Mouse (Mus musculus): Measurements from ENCODE around the gene Thpo.

GRCm38 (mm10) chr16:20675213-20675612 lies 59.1 kb downstream of the Thpo start:
- TF ChIP-seq CTCF (IDR thresholded peaks at IDR 0.05; ENCODE audit: low read depth) (no peak), EP300 (IDR thresholded peaks at IDR 0.05; ENCODE audit: low read depth) (no peak)

All from liver, postnatal 0 days (tissue).